Mouse (Mus musculus) heart, postnatal 10 days (tissue): Measurements from ENCODE around the gene Akt1. TPM values are rescaled to one million over a fixed set of nuclear protein-coding genes. Genes with fewer than 3 reads are reported as not detected.

Experiments used
- DNase-seq, 2 experiments: peaks; one replicate each; pipeline ENCODE4 v3.0.0; 2021
- intact Hi-C: fragments of 180-260 bp; cut with DNase I; formaldehyde crosslinking; loops from one replicate; pipeline ENCODE4 v1.15.1; 2025
- total RNA-seq, 2 experiments: library from RNA; stranded (reverse); gene quantifications; 2 replicates each; pipeline ENCODE4 v1.2.3; 2021

Akt1 gene
- total RNA-seq, result 100 to 1,000 TPM; 346 to 355 TPM

- intact Hi-C loops, result loop anchor here (1.0 kb wide), 1 partner anchor 21 kb away; no protein-coding TSS in a partner anchor
- peak; percentile 76 to 78 for DNase-seq
Measured at GRCm38 (mm10) chr12:112674132-112675011, at the start of gene Akt1. Gene Akt1, minus strand, starts transcription at chr12:112674884.

- peak; percentile 72 to 84 for DNase-seq
- intact Hi-C loops, result no loop called here
Measured at GRCm38 (mm10) chr12:112724077-112724805, 49.6 kb upstream of the Akt1 start.

GRCm38 (mm10) chr12:112723445-112723844 lies 48.8 kb upstream of the Akt1 start:
- no peak for DNase-seq
- intact Hi-C loops, result no loop called here

DNA sequence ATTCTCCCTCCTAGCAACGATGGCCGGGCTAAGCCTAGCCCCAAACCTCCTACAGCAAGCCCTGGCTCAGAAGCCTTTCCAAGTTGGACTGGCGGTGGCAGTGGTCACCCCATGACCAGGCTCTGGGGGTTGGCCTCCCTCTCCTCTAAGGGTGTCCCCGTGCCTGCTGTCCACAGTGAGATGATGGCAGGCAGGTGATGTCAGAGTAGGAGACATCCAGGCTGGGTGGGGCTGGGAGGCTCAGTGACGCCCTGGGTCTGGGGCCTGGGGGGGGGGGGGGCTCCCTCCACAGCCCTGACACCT lies 48.3 kb upstream of the Akt1 start:
- intact Hi-C loops, result no loop called here
- no peak for DNase-seq

DNA sequence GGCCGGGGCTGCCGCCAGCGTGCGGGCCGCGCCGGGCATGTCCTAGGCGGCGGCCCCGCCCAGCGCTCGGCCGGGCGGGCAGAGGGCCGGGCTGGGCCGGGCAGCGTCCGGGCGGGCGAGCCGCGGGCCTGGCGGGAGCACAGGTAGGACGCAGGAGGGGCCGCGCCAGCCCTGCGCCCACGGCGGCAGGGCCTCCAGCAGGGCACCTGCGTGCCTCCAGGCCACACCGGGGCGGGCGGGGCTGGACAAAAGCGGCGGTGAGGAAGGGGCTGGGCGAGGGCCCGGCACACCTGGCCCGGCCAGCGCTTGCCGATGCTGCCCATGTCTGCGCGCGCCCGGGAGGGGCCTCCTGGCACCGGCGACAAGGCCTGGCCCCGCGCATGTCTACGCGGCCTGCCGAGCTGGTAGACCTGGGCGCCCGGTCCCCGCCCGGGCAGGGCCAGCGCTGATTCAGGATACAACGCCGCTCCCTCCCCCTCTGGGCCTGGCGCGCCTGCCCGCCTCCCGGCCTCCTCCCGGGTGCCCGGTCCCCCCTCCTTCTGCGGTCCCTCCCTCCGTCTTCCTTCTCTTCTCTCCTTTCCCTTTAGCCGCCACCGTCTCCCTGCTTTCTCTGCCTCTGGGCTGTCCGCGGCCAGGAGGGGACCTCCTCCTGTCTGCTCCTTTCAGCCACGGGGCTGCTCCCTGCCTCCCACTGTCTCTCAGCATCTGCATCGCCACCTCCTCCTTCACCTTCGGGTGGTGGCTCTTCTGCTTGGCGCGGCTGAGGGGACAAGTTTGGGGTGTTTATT lies 47.8 kb upstream of the Akt1 start:
- peak; percentile 53 to 61 for DNase-seq
- intact Hi-C loops, result no loop called here

GRCm38 (mm10) chr12:112721424-112722239 lies 46.9 kb upstream of the Akt1 start:
- intact Hi-C loops, result no loop called here
- peak; percentile 29 to 37 for DNase-seq

GRCm38 (mm10) chr12:112720890-112721423 lies 46.3 kb upstream of the Akt1 start:
- intact Hi-C loops, result no loop called here
- no peak for DNase-seq

GRCm38 (mm10) chr12:112720216-112720615 lies 45.5 kb upstream of the Akt1 start, which contains the start of gene Cep170b:
Gene Cep170b, plus strand, starts transcription at chr12:112720455.
- intact Hi-C loops, result no loop called here
- no peak for DNase-seq

DNA sequence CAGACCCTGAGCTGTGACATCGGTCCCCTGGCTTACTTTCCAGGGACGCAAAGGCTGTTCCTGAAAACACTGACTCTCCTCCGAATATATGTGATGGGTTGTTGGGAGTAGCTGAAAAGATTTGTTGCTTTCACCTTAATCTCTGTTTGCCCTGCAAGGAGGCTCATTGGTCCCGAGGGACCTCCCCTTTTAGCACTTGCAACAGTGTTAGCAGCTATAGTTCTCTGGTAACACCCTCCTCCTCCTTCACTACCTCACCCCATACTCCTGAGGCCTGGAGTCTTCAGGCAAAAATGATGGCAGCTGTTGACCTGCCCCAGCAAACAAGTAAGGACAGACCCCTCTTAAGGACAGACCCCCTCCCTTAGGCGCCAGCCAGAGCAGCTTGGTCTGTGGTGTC lies 44.3 kb upstream of the Akt1 start:
- no peak for DNase-seq
- intact Hi-C loops, result no loop called here

DNA sequence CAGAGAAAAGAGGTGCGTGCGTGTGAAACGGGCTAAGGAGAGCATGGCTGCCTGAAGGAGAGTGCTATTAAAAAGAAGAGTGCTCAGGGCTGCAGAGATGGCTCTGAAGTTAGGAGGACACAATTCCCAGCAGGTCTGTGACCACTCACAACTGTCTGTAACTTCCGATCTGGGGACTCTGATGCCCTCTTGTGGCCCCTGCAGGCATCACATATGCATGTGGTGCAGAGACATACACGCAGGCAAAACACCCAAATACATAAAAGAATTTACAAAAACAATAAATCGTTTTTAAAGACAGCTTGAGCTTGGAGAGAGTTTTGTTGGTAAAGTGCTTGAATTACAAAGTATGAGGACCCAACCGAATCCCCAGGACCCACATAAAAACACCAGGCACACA lies 42.5 kb upstream of the Akt1 start:
- intact Hi-C loops, result no loop called here
- DNase-seq, result peak; percentile 59 to 74

DNA sequence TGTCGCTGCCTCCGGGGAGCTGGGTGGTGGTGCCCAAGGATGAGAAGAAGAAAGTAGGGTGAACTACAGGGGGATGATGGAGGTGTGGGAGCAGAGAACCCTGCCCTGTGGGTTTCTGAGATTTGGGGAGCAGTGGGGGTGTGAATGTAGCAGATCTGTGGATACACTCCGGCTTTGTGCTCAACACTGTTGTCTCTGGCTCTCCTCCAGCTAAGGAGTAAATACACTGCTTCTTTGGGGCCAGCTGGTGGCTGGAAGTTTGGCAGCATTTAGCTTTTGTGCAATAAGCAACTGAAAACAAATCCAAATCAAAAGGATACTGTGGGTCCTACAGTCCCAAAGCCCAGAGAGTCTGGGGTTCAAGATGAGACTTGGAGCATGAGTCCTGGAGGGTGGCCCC lies 39.3 kb upstream of the Akt1 start:
- intact Hi-C loops, result no loop called here

DNA sequence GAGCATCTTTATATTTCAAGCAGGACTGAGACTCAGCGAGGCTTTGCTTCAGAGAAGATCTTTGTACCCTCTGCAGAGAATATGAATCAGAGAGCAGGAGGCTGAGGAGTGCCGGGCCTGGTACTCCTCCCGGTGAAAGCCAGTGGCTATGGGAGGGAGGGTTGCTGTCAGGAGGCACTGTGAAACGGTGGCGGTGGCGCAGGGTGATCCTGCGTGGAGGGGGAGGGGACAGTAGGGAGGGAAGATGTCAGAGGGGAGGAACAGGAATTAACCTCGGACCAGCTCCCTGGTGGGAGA lies 32.8 kb upstream of the Akt1 start:
- intact Hi-C loops, result loop anchor here (1.0 to 5.0 kb wide), 3 partner anchors 29 to 155 kb away; partner anchors contain the start of gene Zbtb42
- no peak for DNase-seq

More for the DNA sequence above, 39.3 kb upstream of the Akt1 start:
- peak; percentile 45 to 54 for DNase-seq

DNA sequence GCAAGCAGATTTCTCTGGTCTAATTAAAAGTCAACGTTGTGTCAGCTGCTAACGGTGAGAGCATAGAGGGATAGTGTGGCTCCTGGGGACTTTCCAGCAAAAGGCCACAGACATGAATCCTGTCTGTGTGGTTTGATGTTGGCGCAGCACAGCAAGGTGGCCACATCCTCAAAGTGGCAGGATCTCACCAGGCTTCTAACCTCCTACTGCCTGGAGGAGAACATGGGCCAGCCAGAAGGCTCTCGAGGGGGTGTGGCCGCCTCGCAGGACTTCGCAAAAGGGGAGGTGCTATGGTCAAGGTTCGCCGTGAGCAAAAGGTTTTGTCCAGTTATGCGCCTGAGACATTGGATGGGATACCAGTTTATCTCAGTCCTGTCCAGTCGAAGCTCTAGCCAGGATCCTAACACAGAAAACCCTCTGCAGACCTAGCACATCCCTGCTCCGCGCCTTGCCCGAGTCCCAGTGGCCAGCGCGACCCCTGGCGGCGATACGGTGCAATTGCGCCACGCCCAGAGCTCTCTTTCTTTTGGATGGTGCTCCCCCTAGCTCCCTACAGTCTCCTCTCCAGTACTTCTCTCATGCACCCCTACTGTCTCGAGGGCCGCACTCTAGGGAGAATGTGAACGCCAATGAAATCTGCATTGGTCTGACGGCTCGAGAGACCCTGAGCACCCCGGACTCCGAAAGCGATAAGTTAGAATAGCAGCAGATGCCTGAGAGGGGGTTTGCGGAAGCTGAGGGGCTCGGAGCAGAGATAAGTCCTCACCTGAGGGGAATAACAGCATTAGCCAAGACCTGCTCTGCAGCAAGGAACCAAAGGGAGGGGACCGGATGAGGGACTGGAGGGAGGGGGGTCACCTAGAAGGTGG lies 32.3 kb upstream of the Akt1 start:
- intact Hi-C loops, result loop anchor here (1.0 to 5.0 kb wide), 3 partner anchors 28 to 155 kb away; partner anchors contain the start of gene Zbtb42
- DNase-seq, result peak; percentile 93 to 95

- no peak for DNase-seq
- intact Hi-C loops, result no loop called here
Measured at GRCm38 (mm10) chr12:112702374-112703320, 28.0 kb upstream of the Akt1 start.

DNA sequence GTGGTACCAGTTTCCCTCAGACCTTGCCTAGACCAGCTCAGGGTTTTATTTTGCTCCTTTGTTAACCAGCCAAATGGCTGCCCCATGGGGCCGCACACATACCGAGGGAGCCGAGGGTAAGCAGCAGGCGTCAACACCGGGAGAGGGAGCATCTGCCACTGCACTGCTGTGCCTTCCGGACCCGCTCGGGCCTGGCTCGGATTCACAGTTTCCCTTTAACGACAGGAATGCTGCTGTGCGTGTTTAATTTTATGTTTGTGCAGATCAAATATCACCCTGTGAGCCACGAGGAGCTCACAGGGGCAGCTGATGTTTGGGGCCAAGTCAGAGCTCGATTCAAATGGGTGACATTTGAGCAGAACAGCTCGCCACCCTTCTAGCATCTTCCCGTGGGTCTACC lies 25.8 kb upstream of the Akt1 start:
- DNase-seq, result no peak
- intact Hi-C loops, result no loop called here

- intact Hi-C loops, result no loop called here
- DNase-seq, result no peak
Measured at GRCm38 (mm10) chr12:112696806-112697425, 22.2 kb upstream of the Akt1 start.

DNA sequence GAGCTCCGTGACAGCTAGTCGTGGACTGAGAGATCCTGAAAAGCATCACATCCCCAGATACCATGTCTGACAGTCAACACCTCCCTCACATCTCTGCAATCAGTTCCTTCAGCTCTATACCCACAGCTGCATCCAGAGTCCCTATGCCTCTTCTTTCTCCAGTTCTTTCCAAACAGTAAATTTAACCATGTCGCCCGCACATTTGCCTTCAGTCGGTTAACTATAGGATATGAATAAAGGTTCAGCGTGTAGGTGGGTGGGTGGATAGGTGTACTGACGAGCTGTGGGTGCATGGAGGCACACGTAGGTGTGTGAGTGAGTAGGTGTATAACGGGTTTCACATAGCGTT lies 19.4 kb upstream of the Akt1 start:
- DNase-seq, result no peak
- intact Hi-C loops, result no loop called here
